ENCODE assay signal across 8 mouse cellular contexts in genomic region chr4:108869730-108870374, GRCm38 (mm10). TPM values are rescaled to one million over a fixed set of nuclear protein-coding genes. Genes with fewer than 3 reads are reported as not detected.
DNase-seq lines count a peak whose midpoint lies in the region; ATAC-seq lines count a peak whose summit lies in the region.

No protein-coding gene starts in this region.

- WGBS in limb, embryonic 11.5 days, result 37% methylated on average over 10 of the region's 10 CpGs

- H3K36me3 ChIP-seq in limb, embryonic 11.5 days (ENCODE audit: control insufficient read depth, insufficient read depth, low read length), result no peaks in the 10 kb centered on the region

- DNase-seq in 3T3-L1 (ENCODE audit: low read depth, low spot score), result peak; percentile 94
- peak; percentile 56 for DNase-seq in adrenal gland, adult 8-10 months
- DNase-seq in embryo, embryonic 9.5 days (ENCODE audit: extremely low spot score), result peak; percentile 83
- peak; percentile 40 for DNase-seq in gonadal fat pad, adult 2 months (ENCODE audit: low read depth)
- DNase-seq in kidney, adult 8-10 months, result peak; percentile 78 to 88
- DNase-seq in limb, embryonic 11.5 days (ENCODE audit: low spot score), result peak; percentile 90
- DNase-seq in monocyte, adult 2 months (ENCODE audit: low read depth in 1 of 2, low spot score in 2 of 2), result peak; percentile 33 to 42
- peak; percentile 65 for DNase-seq in spleen, postnatal 36 days (ENCODE audit: low spot score in 2 of 2)

- H3K27ac ChIP-seq in limb, embryonic 11.5 days (replicated peaks; ENCODE audit: low read depth, low read length), result no peak overlapping the region

- H3K9ac ChIP-seq in limb, embryonic 11.5 days (ENCODE audit: low read length), result no peak overlapping the region

- no peak overlapping the region for H3K4me2 ChIP-seq in limb, embryonic 11.5 days (ENCODE audit: low read depth, severe bottlenecking)

- no peaks in the 10 kb centered on the region for H3K9me3 ChIP-seq in limb, embryonic 11.5 days (ENCODE audit: control insufficient read depth, low read length)

- H3K4me3 ChIP-seq in limb, embryonic 11.5 days (ENCODE audit: low read depth, low read length), result no peak overlapping the region

- H3K27me3 ChIP-seq in limb, embryonic 11.5 days (ENCODE audit: control insufficient read depth, insufficient read depth, low read length), result no peaks in the 10 kb centered on the region

- H3K4me1 ChIP-seq in limb, embryonic 11.5 days (ENCODE audit: control insufficient read depth, insufficient read depth, low read length), result no peaks in the 10 kb centered on the region

- peak; percentile 75; the same call in 1 of the 2 replicates for ATAC-seq in limb, embryonic 11.5 days (ENCODE audit: insufficient number of reproducible peaks, low FRiP score, low TSS enrichment, low read depth)

RNA-seq across cellular contexts. Expression of gene Rab3b, which starts 9.0 kb away (rescaled TPM):
- 10 to 100 TPM; 46.9 to 74.2 (median 55.2) TPM for total RNA-seq in adrenal gland, adult 8-10 months (2022)
- 4.7 and 7.3 TPM in 2 replicates for polyA plus RNA-seq in gonadal fat pad, adult 2 months (2012; rRNA removed)
- polyA plus RNA-seq in limb, embryonic 11.5 days (2014; fragmentation: Nextera tagmentation; extraction: Ambion mirVana), result 13.3 and 13.4 TPM in 2 replicates

RNA-seq across cellular contexts. Expression of gene A730015C16Rik, which starts 21.4 kb away (rescaled TPM):
- total RNA-seq in adrenal gland, adult 8-10 months (2022), result not detected
- 0.39 TPM in 1 of 2 replicates, not detected in the other for polyA plus RNA-seq in gonadal fat pad, adult 2 months (2012; rRNA removed)
- 0.71 and 1.5 TPM in 2 replicates for polyA plus RNA-seq in limb, embryonic 11.5 days (2014; fragmentation: Nextera tagmentation; extraction: Ambion mirVana)

RNA-seq across cellular contexts. Expression of gene Kti12, which starts 22.3 kb away (rescaled TPM):
- 10 to 100 TPM; 30.5 to 36.2 (median 31.8) TPM for total RNA-seq in adrenal gland, adult 8-10 months (2022)
- 26.0 and 27.1 TPM in 2 replicates for polyA plus RNA-seq in gonadal fat pad, adult 2 months (2012; rRNA removed)
- 59.3 and 60.9 TPM in 2 replicates for polyA plus RNA-seq in limb, embryonic 11.5 days (2014; fragmentation: Nextera tagmentation; extraction: Ambion mirVana)

RNA-seq across cellular contexts. Expression of gene Txndc12, which starts 35.5 kb away (rescaled TPM):
- total RNA-seq in adrenal gland, adult 8-10 months (2022), result 10 to 100 TPM; 62.5 to 76.1 (median 70.7) TPM
- 20.5 and 24.2 TPM in 2 replicates for polyA plus RNA-seq in gonadal fat pad, adult 2 months (2012; rRNA removed)
- 116 TPM in 2 replicates for polyA plus RNA-seq in limb, embryonic 11.5 days (2014; fragmentation: Nextera tagmentation; extraction: Ambion mirVana)

RNA-seq across cellular contexts. Expression of gene Btf3l4, which starts 36.4 kb away (rescaled TPM):
- 100 to 1,000 TPM; 127 to 133 (median 131) TPM for total RNA-seq in adrenal gland, adult 8-10 months (2022)
- polyA plus RNA-seq in gonadal fat pad, adult 2 months (2012; rRNA removed), result 16.4 and 18.5 TPM in 2 replicates
- 249 and 251 TPM in 2 replicates for polyA plus RNA-seq in limb, embryonic 11.5 days (2014; fragmentation: Nextera tagmentation; extraction: Ambion mirVana)

Comparison
In these comparisons a context has a peak if more than half of its experiments do, and no peak if none do; other contexts are left out.
1. DNase-seq: peak in every context shown above with its lines; median percentile 94 in 3T3-L1; 90 in limb, embryonic 11.5 days; 83 in embryo, embryonic 9.5 days; 83 in kidney, adult 8-10 months; 65 in spleen, postnatal 36 days; 56 in adrenal gland, adult 8-10 months; 40 in gonadal fat pad, adult 2 months; 38 in monocyte, adult 2 months.